Mouse (Mus musculus) kidney, adult 2 months (tissue): Measurements from ENCODE around the gene Abhd16a.

Experiments used
- CTCF ChIP-seq: fragments of 200-500 bp; conservative IDR thresholded peaks from 2 replicates; pipeline ENCODE4 v1.5.1; 2011; ENCODE audit warnings: low read depth, mild to moderate bottlenecking, control low read depth, low read length, moderate library complexity, mixed read lengths; ENCODE audit not compliant: insufficient read depth, insufficient read length
- POLR2A ChIP-seq: fragments of 200-500 bp; IDR thresholded peaks from one replicate; pipeline ENCODE4 v1.6.1; 2011; ENCODE audit warnings: low read depth, low read length, control low read depth

GRCm38 (mm10) chr17:35115046-35116019, 26.3 kb downstream of the Abhd16a start, which contains the start of gene Ly6g5b:
- TF ChIP-seq CTCF (peak; percentile 51), POLR2A (no peak)
